Mouse (Mus musculus) forebrain, embryonic 12.5 days (tissue): ENCODE measurements around the gene Tbc1d19. TPM values are rescaled to one million over a fixed set of nuclear protein-coding genes. Genes with fewer than 3 reads are reported as not detected.

Experiments used
- ATAC-seq: fragments of 200-750 bp; cut with Nextera tagmentation; 2 replicates; pipeline ENCODE4 v1.8.0; 2017; ENCODE audit warnings: moderate TSS enrichment; ENCODE audit not compliant: low FRiP score
- H3K27ac ChIP-seq: fragments of 300-500 bp; sonication (generic); 2 replicates; pipeline ENCODE4 v1.5.1; 2016; ENCODE audit warnings: mild to moderate bottlenecking
- H3K27me3 ChIP-seq: fragments of 300-500 bp; sonication (generic); 2 replicates; pipeline ENCODE4 v1.6.1; 2016; ENCODE audit warnings: mild to moderate bottlenecking
- H3K36me3 ChIP-seq: fragments of 300-500 bp; sonication (generic); replicated peaks from 2 replicates; pipeline ENCODE4 v1.6.1; 2016; ENCODE audit warnings: mild to moderate bottlenecking
- H3K4me1 ChIP-seq: fragments of 300-500 bp; sonication (generic); 2 replicates; pipeline ENCODE4 v1.6.1; 2016
- H3K4me2 ChIP-seq: fragments of 300-500 bp; sonication (generic); 2 replicates; pipeline ENCODE4 v1.6.1; 2016; ENCODE audit warnings: mild to moderate bottlenecking, moderate library complexity
- H3K4me3 ChIP-seq: fragments of 300-500 bp; sonication (generic); replicated peaks from 2 replicates; pipeline ENCODE4 v1.5.1; 2016; ENCODE audit warnings: mild to moderate bottlenecking
- H3K9ac ChIP-seq: fragments of 300-500 bp; sonication (generic); 2 replicates; pipeline ENCODE4 v1.6.1; 2016; ENCODE audit warnings: mild to moderate bottlenecking
- H3K9me3 ChIP-seq: fragments of 300-500 bp; sonication (generic); 2 replicates; pipeline ENCODE4 v1.6.1; 2016
- WGBS: fragments of 180-500 bp; shearing (Covaris S2); methylation state at CpG from one replicate; pipeline ENCODE4 v1.1.7; 2016; 5-methylcytosine and 5-hydroxymethylcytosine counted together
- polyA plus RNA-seq: library from polyadenylated mRNA; unstranded; fragments of >200 nt; fragmentation: Nextera tagmentation; extraction: Ambion mirVana; gene quantifications from 2 replicates; pipeline ENCODE4 v1.2.1, GENCODE M21; 2016

Tbc1d19 gene
- 65.9 and 66.0 TPM in 2 replicates for polyA plus RNA-seq

- peak; percentile 98 for ATAC-seq
- no peaks in the 10 kb centered on the region for H3K36me3 ChIP-seq
- H3K27ac ChIP-seq, result peak within 1 kb of the TSS; percentile 53
- peaks cover 18% of the 10 kb centered on the region for H3K4me1 ChIP-seq
- no peaks in the 10 kb centered on the region for H3K9me3 ChIP-seq
- H3K27me3 ChIP-seq, result 0 out of 2 replicates have a peak, but pooled peaks cover 6% of the 10 kb centered on the region
- H3K4me2 ChIP-seq, result peak within 1 kb of the TSS; percentile 70
- peak within 1 kb of the TSS; percentile 77 for H3K9ac ChIP-seq
- whole genome bisulfite sequencing, result 6% methylated on average over 36 of the region's 36 CpGs
- peak within 1 kb of the TSS; percentile 76 for H3K4me3 ChIP-seq
Measured at GRCm38 (mm10) chr5:53809115-53809991, at the start of gene Tbc1d19. TSS of gene Tbc1d19 (plus strand) at chr5:53809606.

GRCm38 (mm10) chr5:53759912-53760311, 49.5 kb upstream of the Tbc1d19 start:
- Histone ChIP-seq H3K36me3 (no peaks in the 10 kb centered on the region), H3K27ac (no peak overlapping the region), H3K9me3 (no peaks in the 10 kb centered on the region), H3K4me1 (no peaks in the 10 kb centered on the region), H3K9ac (no peak overlapping the region), H3K4me3 (no peak overlapping the region), H3K4me2 (no peak overlapping the region), H3K27me3 (no peaks in the 10 kb centered on the region)
- no peak for ATAC-seq
- WGBS, result 93% methylated on average over 4 of the region's 4 CpGs

- Histone ChIP-seq H3K27ac (no peak overlapping the region), H3K9me3 (no peaks in the 10 kb centered on the region), H3K9ac (no peak overlapping the region), H3K27me3 (no peaks in the 10 kb centered on the region), H3K4me1 (no peaks in the 10 kb centered on the region), H3K4me2 (no peak overlapping the region), H3K4me3 (no peak overlapping the region), H3K36me3 (no peaks in the 10 kb centered on the region)
- 90% methylated on average over 3 of the region's 3 CpGs for WGBS
- no peak for ATAC-seq
Measured at GRCm38 (mm10) chr5:53760914-53761313, 48.5 kb upstream of the Tbc1d19 start.

- 92% methylated on average over 3 of the region's 3 CpGs for WGBS
- H3K9ac ChIP-seq, result no peak overlapping the region
- no peaks in the 10 kb centered on the region for H3K36me3 ChIP-seq
- no peak overlapping the region for H3K4me2 ChIP-seq
- no peak overlapping the region for H3K27ac ChIP-seq
- ATAC-seq, result no peak
- H3K27me3 ChIP-seq, result no peaks in the 10 kb centered on the region
- H3K4me3 ChIP-seq, result no peak overlapping the region
- H3K9me3 ChIP-seq, result no peaks in the 10 kb centered on the region
- H3K4me1 ChIP-seq, result no peaks in the 10 kb centered on the region
Measured at GRCm38 (mm10) chr5:53761346-53761745, 48.1 kb upstream of the Tbc1d19 start.

GRCm38 (mm10) chr5:53784818-53785520, 24.4 kb upstream of the Tbc1d19 start:
- Histone ChIP-seq H3K4me1 (no peaks in the 10 kb centered on the region), H3K27ac (no peak overlapping the region), H3K36me3 (no peaks in the 10 kb centered on the region), H3K27me3 (no peaks in the 10 kb centered on the region), H3K4me3 (no peak overlapping the region), H3K4me2 (no peak overlapping the region), H3K9ac (no peak overlapping the region), H3K9me3 (no peaks in the 10 kb centered on the region)
- no peak for ATAC-seq
- 69% methylated on average over 12 of the region's 12 CpGs for WGBS

GRCm38 (mm10) chr5:53801379-53801778, 8.0 kb upstream of the Tbc1d19 start:
- no peak overlapping the region for H3K9ac ChIP-seq
- H3K27me3 ChIP-seq, result 0 out of 2 replicates have a peak, but pooled peaks cover under 1% of the 10 kb centered on the region
- no peak overlapping the region for H3K27ac ChIP-seq
- H3K4me1 ChIP-seq, result no peaks in the 10 kb centered on the region
- H3K9me3 ChIP-seq, result no peaks in the 10 kb centered on the region
- no peak for ATAC-seq
- no peak overlapping the region for H3K4me2 ChIP-seq
- no peak overlapping the region for H3K4me3 ChIP-seq
- H3K36me3 ChIP-seq, result no peaks in the 10 kb centered on the region
- 86% methylated on average over 2 of the region's 2 CpGs for WGBS

GRCm38 (mm10) chr5:53819711-53820110, 10.3 kb downstream of the Tbc1d19 start:
- Histone ChIP-seq H3K9ac (no peak overlapping the region), H3K4me1 (no peaks in the 10 kb centered on the region), H3K9me3 (no peaks in the 10 kb centered on the region), H3K4me3 (no peak overlapping the region), H3K27ac (no peak overlapping the region), H3K4me2 (no peak overlapping the region), H3K27me3 (no peaks in the 10 kb centered on the region), H3K36me3 (no peaks in the 10 kb centered on the region)
- ATAC-seq, result no peak
- WGBS, result 93% methylated on average over 7 of the region's 7 CpGs

- no peak for ATAC-seq
- Histone ChIP-seq H3K4me1 (no peaks in the 10 kb centered on the region), H3K9ac (no peak overlapping the region), H3K9me3 (no peaks in the 10 kb centered on the region), H3K36me3 (peaks cover 9% of the 10 kb centered on the region; the same call in 1 of the 2 replicates), H3K4me2 (no peak overlapping the region), H3K27ac (no peak overlapping the region), H3K4me3 (no peak overlapping the region), H3K27me3 (no peaks in the 10 kb centered on the region)
- WGBS, result 81% methylated on average over 7 of the region's 7 CpGs
Measured at GRCm38 (mm10) chr5:53825886-53826285, 16.5 kb downstream of the Tbc1d19 start.

GRCm38 (mm10) chr5:53834489-53834888, 25.1 kb downstream of the Tbc1d19 start:
- Histone ChIP-seq H3K27ac (no peak overlapping the region), H3K36me3 (peaks cover 26% of the 10 kb centered on the region), H3K9me3 (no peaks in the 10 kb centered on the region), H3K27me3 (no peaks in the 10 kb centered on the region), H3K9ac (no peak overlapping the region), H3K4me2 (no peak overlapping the region), H3K4me3 (no peak overlapping the region), H3K4me1 (no peaks in the 10 kb centered on the region)
- ATAC-seq, result no peak
- WGBS, result 94% methylated on average over 4 of the region's 4 CpGs

GRCm38 (mm10) chr5:53841256-53841655, 31.9 kb downstream of the Tbc1d19 start:
- Histone ChIP-seq H3K27ac (no peak overlapping the region), H3K9ac (no peak overlapping the region), H3K4me3 (no peak overlapping the region), H3K9me3 (no peaks in the 10 kb centered on the region), H3K36me3 (peaks cover 12% of the 10 kb centered on the region), H3K27me3 (no peaks in the 10 kb centered on the region), H3K4me2 (no peak overlapping the region), H3K4me1 (no peaks in the 10 kb centered on the region)
- ATAC-seq, result no peak
- 93% methylated on average over 5 of the region's 5 CpGs for WGBS

- Histone ChIP-seq H3K27ac (peak overlapping the region; percentile 63), H3K9ac (no peak overlapping the region), H3K4me1 (peaks cover 5% of the 10 kb centered on the region; the same call in 1 of the 2 replicates), H3K4me2 (no peak overlapping the region), H3K4me3 (no peak overlapping the region), H3K27me3 (no peaks in the 10 kb centered on the region), H3K36me3 (peaks cover 14% of the 10 kb centered on the region), H3K9me3 (no peaks in the 10 kb centered on the region)
- ATAC-seq, result peak; percentile 75
- 65% methylated on average over 2 of the region's 2 CpGs for WGBS
Measured at GRCm38 (mm10) chr5:53848294-53848942, 39.0 kb downstream of the Tbc1d19 start.

- Histone ChIP-seq H3K4me3 (no peak overlapping the region), H3K36me3 (peaks cover 15% of the 10 kb centered on the region; the same call in 1 of the 2 replicates), H3K4me1 (peaks cover 5% of the 10 kb centered on the region; the same call in 1 of the 2 replicates), H3K27me3 (no peaks in the 10 kb centered on the region), H3K4me2 (no peak overlapping the region), H3K9ac (no peak overlapping the region), H3K9me3 (no peaks in the 10 kb centered on the region), H3K27ac (no peak overlapping the region; the same call in 1 of the 2 replicates)
- 79% methylated on average over 5 of the region's 5 CpGs for WGBS
- no peak for ATAC-seq
Measured at GRCm38 (mm10) chr5:53852574-53852973, 43.2 kb downstream of the Tbc1d19 start.
